ENCODE assay signal across 18 mouse cellular contexts in genomic region chr6:45455424-45455823, GRCm38 (mm10).
"Had no signal": no experiment of that assay in that cellular context is flagged by ENCODE, and none has a peak within 500 bp of the region (broad histone marks: within the 10 kb centered on the region; RNA-seq: fewer than 3 reads in every experiment).

No protein-coding gene starts in this region.

- H3K4me1 ChIP-seq: midbrain, embryonic 12.5 days; midbrain, embryonic 15.5 days; neural tube, embryonic 12.5 days; neural tube, embryonic 15.5 days had no signal

- H3K4me3 ChIP-seq: left cerebral cortex, adult 2 months; midbrain, embryonic 12.5 days; midbrain, embryonic 15.5 days; neural tube, embryonic 12.5 days; neural tube, embryonic 15.5 days had no signal

- H3K36me3 ChIP-seq: midbrain, embryonic 12.5 days; midbrain, embryonic 15.5 days; neural tube, embryonic 12.5 days; neural tube, embryonic 15.5 days had no signal

- H3K9ac ChIP-seq: liver, embryonic 14.5 days; liver, postnatal 0 days; lung, embryonic 14.5 days; midbrain, embryonic 12.5 days; midbrain, embryonic 15.5 days; neural tube, embryonic 12.5 days; neural tube, embryonic 15.5 days had no signal

- H3K27me3 ChIP-seq: midbrain, embryonic 12.5 days; midbrain, embryonic 15.5 days; neural tube, embryonic 12.5 days; neural tube, embryonic 15.5 days had no signal

- ATAC-seq: liver, postnatal 0 days; lung, postnatal 0 days; midbrain, embryonic 15.5 days had no signal

- DNase-seq: kidney, adult 9 months; kidney, postnatal 14 days; kidney, postnatal 4 days; liver, postnatal 0 days; lung, embryonic 14.5 days; right cerebral cortex, adult 18-20 months; right cerebral cortex, postnatal 14 days; right cerebral cortex, postnatal 4 days; thymus, postnatal 25 days had no signal

- H3K9me3 ChIP-seq: midbrain, embryonic 12.5 days; midbrain, embryonic 15.5 days; neural tube, embryonic 12.5 days; neural tube, embryonic 15.5 days had no signal

- H3K4me2 ChIP-seq: lung, embryonic 14.5 days; midbrain, embryonic 12.5 days; midbrain, embryonic 15.5 days; neural tube, embryonic 12.5 days; neural tube, embryonic 15.5 days had no signal

- H3K27ac ChIP-seq: left cerebral cortex, adult 2 months; liver, embryonic 14.5 days; macrophage; midbrain, embryonic 12.5 days; midbrain, embryonic 15.5 days; neural tube, embryonic 12.5 days; neural tube, embryonic 15.5 days; stomach, postnatal 0 days had no signal
